Mouse (Mus musculus) heart, embryonic 16.5 days (tissue): ENCODE results near the gene Yy1. TPM values are rescaled to one million over a fixed set of nuclear protein-coding genes. Genes with fewer than 3 reads are reported as not detected.
A peak's percentile ranks its signal among the peaks of the same experiment; 100 is the strongest.

ENCODE experiments used
- ATAC-seq: fragments of 200-750 bp; cut with Nextera tagmentation; replicated peaks from 2 replicates; pipeline ENCODE4 v1.8.0; 2017; ENCODE audit warnings: moderate number of reproducible peaks; ENCODE audit not compliant: insufficient read depth, low FRiP score; ENCODE audit errors: extremely low read depth
- H3K27ac ChIP-seq: fragments of 300-500 bp; sonication (generic); 2 replicates; pipeline ENCODE4 v1.5.1; 2014; ENCODE audit warnings: mild to moderate bottlenecking, low read length, control low read depth, moderate library complexity
- H3K27me3 ChIP-seq: fragments of 300-500 bp; sonication (generic); 2 replicates; pipeline ENCODE4 v1.6.1; 2014; ENCODE audit warnings: low read length, mixed read lengths; ENCODE audit not compliant: control insufficient read depth, insufficient read depth
- H3K36me3 ChIP-seq: fragments of 300-500 bp; sonication (generic); 2 replicates; pipeline ENCODE4 v1.6.1; 2014; ENCODE audit not compliant: control insufficient read depth, insufficient read depth
- H3K4me1 ChIP-seq: fragments of 300-500 bp; sonication (generic); 2 replicates; pipeline ENCODE4 v1.6.1; 2014; ENCODE audit warnings: low read length, mixed read lengths; ENCODE audit not compliant: control insufficient read depth, insufficient read depth
- H3K4me2 ChIP-seq: fragments of 300-500 bp; sonication (generic); 2 replicates; pipeline ENCODE4 v1.6.1; 2014; ENCODE audit warnings: low read depth, mild to moderate bottlenecking, control low read depth, low read length
- H3K4me3 ChIP-seq: fragments of 300-500 bp; sonication (generic); 2 replicates; pipeline ENCODE4 v1.5.1; 2014; ENCODE audit warnings: mild to moderate bottlenecking, control low read depth, low read length
- H3K9ac ChIP-seq: fragments of 300-500 bp; sonication (generic); 2 replicates; pipeline ENCODE4 v1.6.1; 2014; ENCODE audit warnings: low read length, control low read depth
- H3K9me3 ChIP-seq: fragments of 300-500 bp; sonication (generic); replicated peaks from 2 replicates; pipeline ENCODE4 v1.6.1; 2016; ENCODE audit warnings: low read length; ENCODE audit not compliant: control insufficient read depth
- WGBS: fragments of 180-500 bp; shearing (Covaris S2); extraction: QIAGEN DNeasy Blood & Tissue Kit; methylation state at CpG from one replicate; pipeline ENCODE4 v1.1.7; 2014; 5-methylcytosine and 5-hydroxymethylcytosine counted together
- polyA plus RNA-seq: library from polyadenylated mRNA; unstranded; fragments of >200 nt; fragmentation: Nextera tagmentation; extraction: Ambion mirVana; gene quantifications from 2 replicates; pipeline ENCODE4 v1.2.1, GENCODE M21; 2015

Gene Yy1
- polyA plus RNA-seq: 11.7 and 12.5 TPM in 2 replicates

DNA sequence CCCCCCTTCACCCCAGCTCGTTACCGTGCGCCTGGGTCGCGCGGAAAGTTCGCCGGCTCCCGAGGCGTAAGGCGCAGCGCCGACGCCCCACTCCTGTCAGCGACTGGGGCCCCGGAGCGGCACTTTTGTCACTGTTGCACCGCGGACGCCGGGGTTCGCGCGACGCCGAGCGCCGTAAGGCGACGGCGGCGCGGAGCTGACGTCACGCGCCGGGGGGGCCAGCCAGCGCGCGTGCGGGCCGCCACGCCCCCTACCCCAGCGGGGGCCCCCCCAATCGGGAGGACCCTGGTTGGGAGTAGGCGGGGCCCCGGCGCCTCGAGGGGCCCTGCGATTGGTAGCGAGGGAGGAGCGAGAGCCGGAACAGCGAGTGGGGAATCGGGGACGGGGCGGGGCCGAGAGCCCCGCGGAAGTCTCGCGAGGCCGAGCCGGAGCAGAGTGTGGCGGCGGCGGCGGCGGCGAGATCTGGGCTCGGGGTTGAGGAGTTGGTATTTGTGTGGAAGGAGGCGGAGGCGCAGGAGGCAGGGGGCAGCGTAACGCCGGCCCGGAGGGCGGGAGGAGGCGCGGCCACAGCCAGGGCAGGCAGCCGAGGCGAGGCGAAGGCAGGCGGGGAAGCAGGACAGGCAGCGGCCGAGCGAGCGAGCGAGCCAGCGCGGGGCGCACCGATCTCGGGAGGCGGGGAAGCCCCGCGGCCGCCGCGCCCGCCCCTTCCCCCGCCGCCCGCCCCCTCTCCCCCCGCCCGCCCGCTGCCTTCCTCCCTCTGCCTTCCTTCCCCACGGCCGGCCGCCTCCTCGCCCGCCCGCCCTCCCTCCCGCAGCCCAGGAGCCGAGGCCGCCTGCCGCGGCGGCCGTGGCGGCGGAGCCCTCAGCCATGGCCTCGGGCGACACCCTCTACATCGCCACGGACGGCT is at the start of gene Yy1:
Yy1 (plus strand) TSS at position 428 of the 907 bp plus-strand sequence.
- WGBS: under 1% methylated on average over 83 of the region's 127 CpGs
- Histone ChIP-seq H3K4me2 (peak within 1 kb of the TSS; percentile 65), H3K4me1 (peaks cover 19% of the 10 kb centered on the region), H3K27me3 (no peaks in the 10 kb centered on the region), H3K9ac (peak within 1 kb of the TSS; percentile 93), H3K4me3 (peak within 1 kb of the TSS; percentile 90), H3K27ac (peak within 1 kb of the TSS; percentile 99), H3K36me3 (peaks cover 3% of the 10 kb centered on the region; the same call in 1 of the 2 replicates), H3K9me3 (no peaks in the 10 kb centered on the region)
- ATAC-seq: peak; percentile 93

- Histone ChIP-seq H3K36me3 (no peaks in the 10 kb centered on the region), H3K4me2 (no peak overlapping the region), H3K4me1 (no peaks in the 10 kb centered on the region), H3K27me3 (no peaks in the 10 kb centered on the region), H3K27ac (no peak overlapping the region), H3K9ac (no peak overlapping the region), H3K4me3 (no peak overlapping the region), H3K9me3 (peaks cover 7% of the 10 kb centered on the region; the same call in 1 of the 2 replicates)
- ATAC-seq: no peak
Observed at GRCm38 (mm10) chr12:108745990-108746389, 46.8 kb upstream of the Yy1 start.

DNA sequence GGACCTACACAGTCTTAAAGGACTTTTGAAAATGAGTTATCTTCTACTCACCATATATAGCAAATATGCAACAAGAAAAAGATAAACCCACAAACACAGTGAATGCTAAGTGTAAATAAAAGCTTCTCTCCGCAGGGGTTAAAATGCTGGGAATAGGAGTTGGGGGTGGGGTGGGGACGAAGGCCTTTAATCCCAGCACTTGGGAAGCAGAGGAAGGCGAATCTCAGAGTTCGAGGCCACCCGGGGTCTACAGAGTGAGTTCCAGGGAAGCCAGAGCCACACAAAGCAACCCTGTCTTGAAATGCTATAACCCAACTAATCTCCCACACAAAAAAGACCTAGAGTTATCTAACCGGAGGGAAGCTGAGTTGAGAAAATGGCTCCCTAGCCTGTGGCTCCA is 43.8 kb upstream of the Yy1 start:
- H3K9me3 ChIP-seq: peaks cover 7% of the 10 kb centered on the region; the same call in 1 of the 2 replicates
- H3K4me1 ChIP-seq: peaks cover 5% of the 10 kb centered on the region
- H3K27me3 ChIP-seq: no peaks in the 10 kb centered on the region
- H3K4me3 ChIP-seq: no peak overlapping the region
- H3K36me3 ChIP-seq: no peaks in the 10 kb centered on the region
- no peak for ATAC-seq
- no peak overlapping the region for H3K4me2 ChIP-seq
- H3K9ac ChIP-seq: no peak overlapping the region
- H3K27ac ChIP-seq: no peak overlapping the region
- WGBS: 62% methylated on average over 6 of the region's 6 CpGs

DNA sequence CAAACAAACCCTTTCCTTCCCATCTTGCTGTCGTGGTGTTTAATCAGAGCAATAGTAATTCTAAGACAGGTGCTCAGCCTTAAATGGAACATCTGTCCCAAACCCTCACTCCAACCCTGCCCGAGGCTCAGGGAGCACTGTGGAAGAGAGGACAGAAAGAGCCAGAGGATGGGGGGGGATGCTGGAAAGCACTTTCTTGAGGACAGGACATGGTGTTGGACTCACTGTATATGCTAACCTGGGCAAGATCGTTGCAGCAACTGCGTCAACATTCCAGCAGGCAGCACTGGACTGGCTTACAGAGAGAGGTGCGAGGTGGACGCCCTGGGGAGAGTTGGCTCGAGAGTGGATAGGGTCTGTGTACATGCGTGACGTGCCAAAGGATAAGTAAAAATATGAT is 43.3 kb upstream of the Yy1 start:
- no peaks in the 10 kb centered on the region for H3K27me3 ChIP-seq
- no peak for ATAC-seq
- peaks cover 5% of the 10 kb centered on the region for H3K4me1 ChIP-seq
- WGBS: 82% methylated on average over 9 of the region's 9 CpGs
- peaks cover 7% of the 10 kb centered on the region; the same call in 1 of the 2 replicates for H3K9me3 ChIP-seq
- no peak overlapping the region for H3K27ac ChIP-seq
- no peak overlapping the region for H3K4me3 ChIP-seq
- no peaks in the 10 kb centered on the region for H3K36me3 ChIP-seq
- no peak overlapping the region for H3K4me2 ChIP-seq
- H3K9ac ChIP-seq: no peak overlapping the region

DNA sequence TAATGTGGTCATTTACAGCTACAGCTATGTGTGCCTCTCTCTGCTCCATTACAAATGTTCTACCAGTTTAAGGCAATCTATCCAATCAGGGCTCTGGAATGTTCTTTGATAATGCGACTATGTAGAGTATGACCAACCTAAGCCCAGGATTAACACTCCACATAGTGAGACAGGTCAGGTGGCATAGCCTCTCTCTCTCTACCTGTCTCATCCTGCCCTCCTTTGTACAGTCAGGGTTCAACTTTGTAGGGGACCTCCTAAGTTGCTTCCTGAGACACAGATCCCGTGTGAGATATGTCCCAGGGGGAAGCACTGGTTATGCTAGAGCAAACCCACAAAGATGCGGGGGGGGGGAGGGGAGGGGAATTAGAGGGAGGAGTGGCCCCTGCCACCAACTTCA is 42.5 kb upstream of the Yy1 start:
- WGBS: 58% methylated on average over 3 of the region's 3 CpGs

GRCm38 (mm10) chr12:108751790-108752189 is 41.0 kb upstream of the Yy1 start:
- Histone ChIP-seq H3K9me3 (peaks cover 7% of the 10 kb centered on the region; the same call in 1 of the 2 replicates), H3K27ac (no peak overlapping the region), H3K4me2 (no peak overlapping the region), H3K4me3 (no peak overlapping the region), H3K4me1 (peaks cover 5% of the 10 kb centered on the region), H3K36me3 (no peaks in the 10 kb centered on the region), H3K9ac (no peak overlapping the region), H3K27me3 (no peaks in the 10 kb centered on the region)
- WGBS: 37% methylated on average over 9 of the region's 9 CpGs
- ATAC-seq: peak; percentile 28; the same call in 1 of the 2 replicates

More for the DNA sequence above, 42.5 kb upstream of the Yy1 start:
- no peak overlapping the region for H3K9ac ChIP-seq
- H3K4me1 ChIP-seq: peaks cover 5% of the 10 kb centered on the region
- no peaks in the 10 kb centered on the region for H3K36me3 ChIP-seq
- peaks cover 7% of the 10 kb centered on the region; the same call in 1 of the 2 replicates for H3K9me3 ChIP-seq
- no peaks in the 10 kb centered on the region for H3K27me3 ChIP-seq
- no peak overlapping the region for H3K27ac ChIP-seq
- ATAC-seq: no peak
- H3K4me2 ChIP-seq: no peak overlapping the region
- H3K4me3 ChIP-seq: no peak overlapping the region

DNA sequence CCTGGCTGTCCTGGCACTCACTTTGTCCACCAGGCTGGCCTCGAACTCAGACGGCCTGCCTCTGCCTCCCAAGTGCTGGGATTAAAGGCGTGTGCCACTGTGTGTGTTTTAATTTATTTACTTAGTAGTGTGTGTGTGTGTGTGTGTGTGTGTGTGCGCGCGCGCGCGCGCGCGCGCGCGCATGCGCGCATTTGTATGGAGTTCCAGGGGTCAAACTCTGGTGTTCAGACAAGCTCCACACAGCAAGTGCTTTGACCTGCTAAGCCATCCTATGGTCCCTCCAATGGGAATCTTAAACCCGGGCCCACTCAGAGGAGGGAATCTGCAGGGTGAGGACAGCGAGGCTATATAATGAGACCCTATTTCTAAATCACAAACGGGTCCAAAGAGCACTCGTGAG is 37.6 kb upstream of the Yy1 start:
- Histone ChIP-seq H3K36me3 (no peaks in the 10 kb centered on the region), H3K9ac (no peak overlapping the region), H3K27ac (no peak overlapping the region), H3K4me2 (no peak overlapping the region), H3K27me3 (no peaks in the 10 kb centered on the region), H3K4me1 (peaks cover 9% of the 10 kb centered on the region), H3K4me3 (no peak overlapping the region), H3K9me3 (no peaks in the 10 kb centered on the region)
- no peak for ATAC-seq
- WGBS: 83% methylated on average over 21 of the region's 21 CpGs

- Histone ChIP-seq H3K36me3 (no peaks in the 10 kb centered on the region), H3K4me2 (no peak overlapping the region), H3K27ac (no peak overlapping the region), H3K9me3 (no peaks in the 10 kb centered on the region), H3K4me3 (no peak overlapping the region), H3K27me3 (no peaks in the 10 kb centered on the region), H3K4me1 (peaks cover 11% of the 10 kb centered on the region), H3K9ac (no peak overlapping the region)
- WGBS: 86% methylated on average over 10 of the region's 10 CpGs
- ATAC-seq: no peak
Observed at GRCm38 (mm10) chr12:108756611-108757010, 36.2 kb upstream of the Yy1 start.

- 1% methylated on average over 41 of the region's 41 CpGs for WGBS
- peak; percentile 98 for ATAC-seq
- H3K27me3 ChIP-seq: no peaks in the 10 kb centered on the region
- no peaks in the 10 kb centered on the region for H3K9me3 ChIP-seq
- peak overlapping the region; percentile 82 for H3K4me3 ChIP-seq
- peak overlapping the region; percentile 44 for H3K27ac ChIP-seq
- peak overlapping the region; percentile 96 for H3K4me2 ChIP-seq
- peaks cover 6% of the 10 kb centered on the region for H3K4me1 ChIP-seq
- H3K36me3 ChIP-seq: no peaks in the 10 kb centered on the region
- peak overlapping the region; percentile 81 for H3K9ac ChIP-seq
Observed at GRCm38 (mm10) chr12:108757717-108758257, 35.0 kb upstream of the Yy1 start.
